Mouse (Mus musculus) C2C12 (cell line): ENCODE data around the gene Icosl.

Experiments
- CEBPB ChIP-seq: IDR thresholded peaks from one replicate; pipeline ENCODE4 v1.6.1; 2011; ENCODE audit warnings: low read depth, mild to moderate bottlenecking, control low read depth, moderate library complexity
- CTCF ChIP-seq: IDR thresholded peaks from one replicate; pipeline ENCODE4 v1.5.1; 2011; ENCODE audit not compliant: control insufficient read depth, insufficient read depth, insufficient read length
- MAX ChIP-seq: IDR thresholded peaks from one replicate; pipeline ENCODE4 v1.6.1; 2011; ENCODE audit warnings: mild to moderate bottlenecking, control low read depth
- MYOD1 ChIP-seq: IDR thresholded peaks from one replicate; pipeline ENCODE4 v1.6.1; 2011; ENCODE audit warnings: low read depth; ENCODE audit not compliant: control insufficient read depth, insufficient read length
- MYOG ChIP-seq: IDR thresholded peaks from one replicate; pipeline ENCODE4 v1.6.1; 2011; ENCODE audit not compliant: control insufficient read depth, insufficient read length; ENCODE audit errors: extremely low read depth
- USF1 ChIP-seq: IDR thresholded peaks from one replicate; pipeline ENCODE4 v1.6.1; 2011; ENCODE audit warnings: low read depth, mild to moderate bottlenecking, control low read depth, moderate library complexity

DNA sequence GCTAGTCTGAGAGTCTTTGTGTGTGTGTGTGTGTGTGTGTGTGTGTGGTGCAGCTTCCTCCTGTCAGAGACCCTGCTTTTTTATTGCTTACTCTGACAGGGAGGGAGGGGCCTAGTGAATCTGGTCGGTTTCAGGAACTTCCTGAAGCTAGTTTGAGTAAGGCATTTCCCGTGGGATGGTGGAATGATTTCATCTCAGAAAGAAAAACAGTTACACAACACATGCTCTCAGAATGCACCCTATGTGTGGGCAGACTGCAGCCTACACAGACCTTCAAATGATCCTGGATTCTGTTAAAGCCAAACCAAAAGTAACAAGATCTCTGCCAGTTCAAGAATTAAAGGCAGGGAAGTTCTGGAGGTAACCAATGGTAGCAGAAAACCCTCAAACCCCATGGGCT lies 46.1 kb downstream of the Icosl start:
- TF ChIP-seq CTCF (no peak), CEBPB (no peak), MYOG (no peak), USF1 (no peak), MYOD1 (no peak), MAX (no peak)
